Mouse (Mus musculus) embryonic fibroblast, embryonic 13.5 days (primary cell): ENCODE measurements at regions not wholly inside any gene's neighbourhood (a gene's known extent, or its start where the extent isn't known, plus 50 kb on each side); places are given as distances from the start of the nearest gene placed in this dataset.

ENCODE experiments used
- CTCF ChIP-seq: IDR thresholded peaks from 2 replicates; pipeline ENCODE4 v1.5.1; 2011; ENCODE audit warnings: mild to moderate bottlenecking, control low read depth, low read length, moderate library complexity, borderline replicate concordance; ENCODE audit not compliant: insufficient read depth
- POLR2A ChIP-seq: IDR thresholded peaks from 2 replicates; pipeline ENCODE4 v1.6.1; 2011; ENCODE audit warnings: low read depth, mild to moderate bottlenecking, control low read depth, low read length, moderate library complexity

DNA sequence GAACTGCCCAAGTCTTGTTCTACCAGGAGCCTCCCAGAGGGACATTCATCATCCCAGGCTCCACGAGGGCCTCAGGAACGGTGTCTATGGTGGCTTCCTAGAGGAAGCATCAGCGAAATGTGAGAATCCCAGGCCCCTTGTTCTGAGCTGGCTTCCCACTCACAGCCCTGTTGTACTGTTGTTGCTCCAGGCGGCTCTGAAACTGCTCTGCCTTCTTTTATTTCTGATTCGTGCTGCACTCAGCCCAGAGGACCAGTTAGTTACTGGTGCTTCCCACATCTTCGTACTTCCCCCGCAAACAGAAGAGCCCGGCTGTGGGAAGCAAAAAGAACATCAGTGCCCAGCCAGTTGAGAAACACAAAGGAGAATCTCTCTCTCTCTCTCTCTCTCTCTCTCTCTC, 202.3 kb downstream of the Diras2 start:
- TF ChIP-seq CTCF (no peak), POLR2A (no peak)
